Mouse (Mus musculus): ENCODE results near the gene Cox5b. TPM values are rescaled to one million over a fixed set of nuclear protein-coding genes. Genes with fewer than 3 reads are reported as not detected.
A peak's percentile ranks its signal among the peaks of the same experiment; 100 is the strongest.

Gene Cox5b
- 390 and 471 TPM in 2 replicates for polyA plus RNA-seq (2011; ENCODE audit: insufficient read depth, insufficient read length, low replicate concordance, missing spikeins)

DNA sequence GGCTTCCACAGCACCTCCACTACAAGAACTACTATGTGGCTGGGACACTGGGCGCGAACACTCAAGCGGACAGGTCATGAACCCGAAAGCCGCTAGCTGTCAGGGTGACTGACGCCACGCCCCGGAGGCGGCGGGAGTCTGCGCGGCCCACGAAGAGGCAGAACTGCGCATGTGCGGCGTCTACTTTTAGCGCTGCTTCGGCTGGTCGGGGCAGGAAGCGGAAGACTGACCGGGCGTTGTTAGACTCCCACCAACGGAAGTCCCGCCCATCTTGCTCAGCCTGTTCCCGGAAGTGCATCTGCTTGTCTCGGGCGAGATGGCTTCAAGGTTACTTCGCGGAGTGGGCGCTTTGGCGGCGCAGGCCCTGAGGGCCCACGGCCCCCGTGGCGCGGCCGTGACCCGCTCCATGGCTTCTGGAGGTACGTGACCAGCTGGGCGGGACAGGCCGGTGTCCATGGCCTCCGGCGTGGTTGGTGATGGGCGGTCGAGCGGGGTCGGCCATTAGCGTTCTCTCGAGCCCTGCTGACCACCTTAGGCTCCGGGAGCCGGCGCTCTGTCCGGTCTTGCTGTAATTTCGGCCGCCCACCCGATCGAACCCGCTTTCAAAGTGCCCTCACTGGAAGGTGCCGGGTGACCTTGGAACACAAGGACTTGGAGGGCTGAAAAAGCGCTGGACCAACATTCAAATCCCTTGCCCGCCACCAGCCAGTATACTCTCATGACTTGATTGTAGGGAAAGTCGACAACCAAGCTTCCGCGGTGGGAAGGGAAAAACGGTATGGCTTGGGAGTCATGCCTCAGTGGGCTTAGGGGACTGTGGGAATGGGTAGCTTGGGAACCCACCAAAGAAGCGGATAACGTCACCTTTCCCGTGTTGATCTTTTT is at the start of gene Cox5b:
TSS of gene Cox5b (plus strand) at position 179 of the 885 bp plus-strand sequence.
- TF ChIP-seq POLR2A (IDR thresholded peaks at IDR 0.05; ENCODE audit: borderline replicate concordance, control insufficient read depth, low read depth, low read length) (peak; percentile 37; the same call in 1 of the 2 replicates), CTCF (IDR thresholded peaks at IDR 0.05; ENCODE audit: control insufficient read depth, insufficient read depth, low read length) (no peak)
- peak within 1 kb of the TSS; percentile 85 for H3K4me3 ChIP-seq (replicated peaks; ENCODE audit: control insufficient read depth, low read depth, low read length)
- H3K27ac ChIP-seq (ENCODE audit: control insufficient read depth, insufficient read depth, low read depth, low read length, poor library complexity), result peak within 1 kb of the TSS; percentile 41
- no peaks in the 10 kb centered on the region for H3K4me1 ChIP-seq (ENCODE audit: control insufficient read depth, insufficient read depth, low read length)
- WGBS, result under 1% methylated on average over 68 of the region's 68 CpGs

- WGBS, result 73% methylated on average over 7 of the region's 7 CpGs
- TF ChIP-seq CTCF (IDR thresholded peaks at IDR 0.05; ENCODE audit: control insufficient read depth, insufficient read depth, low read length), result no peak
- no peak for TF ChIP-seq POLR2A (IDR thresholded peaks at IDR 0.05; ENCODE audit: borderline replicate concordance, control insufficient read depth, low read depth, low read length)
- H3K27ac ChIP-seq (ENCODE audit: control insufficient read depth, insufficient read depth, low read depth, low read length, poor library complexity), result no peak overlapping the region
- H3K4me3 ChIP-seq (replicated peaks; ENCODE audit: control insufficient read depth, low read depth, low read length), result no peak overlapping the region
- peaks cover 4% of the 10 kb centered on the region for H3K4me1 ChIP-seq (ENCODE audit: control insufficient read depth, insufficient read depth, low read length)
Observed at GRCm38 (mm10) chr1:36643957-36644614, 47.2 kb upstream of the Cox5b start.

GRCm38 (mm10) chr1:36644615-36645007 is 46.6 kb upstream of the Cox5b start:
- Histone ChIP-seq H3K27ac (ENCODE audit: control insufficient read depth, insufficient read depth, low read depth, low read length, poor library complexity) (no peak overlapping the region), H3K4me3 (replicated peaks; ENCODE audit: control insufficient read depth, low read depth, low read length) (no peak overlapping the region), H3K4me1 (ENCODE audit: control insufficient read depth, insufficient read depth, low read length) (peaks cover 4% of the 10 kb centered on the region)
- 76% methylated on average over 9 of the region's 9 CpGs for WGBS
- TF ChIP-seq POLR2A (IDR thresholded peaks at IDR 0.05; ENCODE audit: borderline replicate concordance, control insufficient read depth, low read depth, low read length) (no peak), CTCF (IDR thresholded peaks at IDR 0.05; ENCODE audit: control insufficient read depth, insufficient read depth, low read length) (no peak)

DNA sequence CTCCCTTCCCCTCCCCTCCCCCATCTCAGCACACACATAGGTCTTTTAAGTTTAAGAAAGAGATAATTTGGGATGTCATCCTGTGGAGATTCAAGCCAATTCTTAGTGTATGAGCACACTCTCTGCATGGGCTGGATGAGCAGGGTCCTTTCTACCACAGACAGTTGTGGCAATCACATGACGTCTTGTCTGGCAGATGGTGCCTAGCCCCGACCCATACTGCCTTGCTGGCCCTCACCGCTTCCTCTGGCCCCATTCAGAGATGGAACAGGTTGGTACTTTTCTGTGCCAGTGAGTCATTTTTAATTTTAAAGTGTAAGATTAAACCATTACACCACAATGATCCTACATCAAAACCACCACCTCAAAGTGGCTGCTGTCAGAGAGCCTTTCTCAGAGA is 45.0 kb upstream of the Cox5b start:
- Histone ChIP-seq H3K4me1 (ENCODE audit: control insufficient read depth, insufficient read depth, low read length) (peaks cover 2% of the 10 kb centered on the region), H3K4me3 (replicated peaks; ENCODE audit: control insufficient read depth, low read depth, low read length) (no peak overlapping the region), H3K27ac (ENCODE audit: control insufficient read depth, insufficient read depth, low read depth, low read length, poor library complexity) (no peak overlapping the region)
- TF ChIP-seq CTCF (IDR thresholded peaks at IDR 0.05; ENCODE audit: control insufficient read depth, insufficient read depth, low read length) (no peak), POLR2A (IDR thresholded peaks at IDR 0.05; ENCODE audit: borderline replicate concordance, control insufficient read depth, low read depth, low read length) (no peak)
- WGBS, result 58% methylated on average over 3 of the region's 3 CpGs

GRCm38 (mm10) chr1:36647631-36648030 is 43.6 kb upstream of the Cox5b start:
- no peak overlapping the region for H3K4me3 ChIP-seq (replicated peaks; ENCODE audit: control insufficient read depth, low read depth, low read length)
- WGBS, result 58% methylated on average over 5 of the region's 5 CpGs
- peaks cover 2% of the 10 kb centered on the region; the same call in 1 of the 2 replicates for H3K4me1 ChIP-seq (ENCODE audit: control insufficient read depth, insufficient read depth, low read length)
- TF ChIP-seq POLR2A (IDR thresholded peaks at IDR 0.05; ENCODE audit: borderline replicate concordance, control insufficient read depth, low read depth, low read length) (no peak), CTCF (IDR thresholded peaks at IDR 0.05; ENCODE audit: control insufficient read depth, insufficient read depth, low read length) (no peak)
- no peak overlapping the region for H3K27ac ChIP-seq (ENCODE audit: control insufficient read depth, insufficient read depth, low read depth, low read length, poor library complexity)

- Histone ChIP-seq H3K27ac (ENCODE audit: control insufficient read depth, insufficient read depth, low read depth, low read length, poor library complexity) (no peak overlapping the region), H3K4me3 (replicated peaks; ENCODE audit: control insufficient read depth, low read depth, low read length) (no peak overlapping the region), H3K4me1 (ENCODE audit: control insufficient read depth, insufficient read depth, low read length) (no peaks in the 10 kb centered on the region)
- 87% methylated on average over 5 of the region's 5 CpGs for WGBS
- no peak for TF ChIP-seq CTCF (IDR thresholded peaks at IDR 0.05; ENCODE audit: control insufficient read depth, insufficient read depth, low read length)
- no peak for TF ChIP-seq POLR2A (IDR thresholded peaks at IDR 0.05; ENCODE audit: borderline replicate concordance, control insufficient read depth, low read depth, low read length)
Observed at GRCm38 (mm10) chr1:36655039-36655438, 36.2 kb upstream of the Cox5b start.

- no peak overlapping the region for H3K27ac ChIP-seq (ENCODE audit: control insufficient read depth, insufficient read depth, low read depth, low read length, poor library complexity)
- WGBS, result 54% methylated on average over 3 of the region's 3 CpGs
- no peaks in the 10 kb centered on the region for H3K4me1 ChIP-seq (ENCODE audit: control insufficient read depth, insufficient read depth, low read length)
- TF ChIP-seq CTCF (IDR thresholded peaks at IDR 0.05; ENCODE audit: control insufficient read depth, insufficient read depth, low read length), result no peak
- no peak overlapping the region for H3K4me3 ChIP-seq (replicated peaks; ENCODE audit: control insufficient read depth, low read depth, low read length)
Observed at GRCm38 (mm10) chr1:36656233-36656632, 35.0 kb upstream of the Cox5b start.

DNA sequence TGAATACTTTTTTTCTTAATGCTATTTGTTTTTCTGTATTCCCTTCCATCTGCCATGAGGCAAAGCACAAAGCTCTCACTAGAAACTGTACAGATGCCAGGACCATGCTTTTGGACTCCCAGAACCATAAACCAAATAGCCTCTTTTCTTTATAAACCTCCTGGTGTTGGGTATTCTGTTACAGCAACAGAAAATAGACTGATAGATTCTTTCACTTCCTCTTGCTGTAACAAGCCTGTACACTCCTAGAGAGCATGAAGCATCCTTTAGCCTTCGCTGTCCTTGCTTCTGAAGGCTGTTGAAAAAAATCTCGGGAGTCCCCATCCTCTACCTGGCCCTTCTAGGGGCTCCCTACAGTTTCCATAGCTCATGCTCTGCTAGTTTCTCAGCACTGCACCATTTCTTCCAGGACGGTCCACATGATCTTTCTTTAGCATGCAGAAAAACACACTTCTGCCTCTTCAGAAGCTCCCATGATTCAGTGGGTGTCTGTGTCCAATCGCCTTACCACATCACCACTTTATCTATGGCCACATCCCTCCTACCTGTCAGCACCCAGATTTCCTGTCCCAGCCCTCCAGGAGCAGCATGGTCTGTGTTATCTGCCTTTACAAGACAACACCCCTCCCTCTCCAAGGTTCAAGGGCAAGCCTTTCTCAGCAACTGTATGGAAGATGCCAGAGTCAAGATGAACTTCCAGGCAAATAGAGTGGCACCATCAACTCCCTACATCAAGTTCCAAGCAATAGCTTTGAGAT is 33.4 kb upstream of the Cox5b start:
- TF ChIP-seq POLR2A (IDR thresholded peaks at IDR 0.05; ENCODE audit: borderline replicate concordance, control insufficient read depth, low read depth, low read length) (no peak), CTCF (IDR thresholded peaks at IDR 0.05; ENCODE audit: control insufficient read depth, insufficient read depth, low read length) (no peak)
- no peak overlapping the region for H3K27ac ChIP-seq (ENCODE audit: control insufficient read depth, insufficient read depth, low read depth, low read length, poor library complexity)
- H3K4me3 ChIP-seq (replicated peaks; ENCODE audit: control insufficient read depth, low read depth, low read length), result no peak overlapping the region
- 51% methylated on average over 4 of the region's 4 CpGs for WGBS
- no peaks in the 10 kb centered on the region for H3K4me1 ChIP-seq (ENCODE audit: control insufficient read depth, insufficient read depth, low read length)

Measured in bone marrow, adult 2 months (tissue).